Mouse (Mus musculus) testis, postnatal 14 days (tissue): ENCODE data around the gene Srgap2.

Experiments
- DNase-seq: peaks from one replicate; pipeline ENCODE4 v3.0.0; 2021; ENCODE audit warnings: low spot score

The Srgap2 gene

GRCm38 (mm10) chr1:131417821-131418660 lies 109.1 kb downstream of the Srgap2 start:
- DNase-seq = no peak

GRCm38 (mm10) chr1:131417059-131417750 lies 109.9 kb downstream of the Srgap2 start:
- DNase-seq = no peak

GRCm38 (mm10) chr1:131403567-131403966 lies 123.6 kb downstream of the Srgap2 start:
- DNase-seq = no peak

- DNase-seq = no peak
These were observed 126.3 kb downstream of the Srgap2 start for GRCm38 (mm10) chr1:131400844-131401243.

GRCm38 (mm10) chr1:131398181-131398580 lies 129.0 kb downstream of the Srgap2 start:
- no peak for DNase-seq

GRCm38 (mm10) chr1:131384406-131384805 lies 142.7 kb downstream of the Srgap2 start:
- no peak for DNase-seq

GRCm38 (mm10) chr1:131382184-131382583 lies 145.0 kb downstream of the Srgap2 start:
- DNase-seq = no peak

GRCm38 (mm10) chr1:131380254-131380653 lies 146.9 kb downstream of the Srgap2 start:
- no peak for DNase-seq

GRCm38 (mm10) chr1:131378914-131379474 lies 148.2 kb downstream of the Srgap2 start:
- no peak for DNase-seq

- no peak for DNase-seq
These were observed 148.9 kb downstream of the Srgap2 start for GRCm38 (mm10) chr1:131378081-131378913.

GRCm38 (mm10) chr1:131365832-131366231 lies 161.3 kb downstream of the Srgap2 start:
- no peak for DNase-seq

GRCm38 (mm10) chr1:131364432-131364831 lies 162.7 kb downstream of the Srgap2 start:
- DNase-seq = no peak

GRCm38 (mm10) chr1:131363887-131364286 lies 163.3 kb downstream of the Srgap2 start:
- no peak for DNase-seq

- no peak for DNase-seq
These were observed 165.1 kb downstream of the Srgap2 start for GRCm38 (mm10) chr1:131362089-131362488.

GRCm38 (mm10) chr1:131360800-131361199 lies 166.4 kb downstream of the Srgap2 start:
- no peak for DNase-seq

GRCm38 (mm10) chr1:131359609-131360008 lies 167.5 kb downstream of the Srgap2 start:
- DNase-seq = no peak

- no peak for DNase-seq
These were observed 169.9 kb downstream of the Srgap2 start for GRCm38 (mm10) chr1:131357213-131357612.

GRCm38 (mm10) chr1:131351436-131351835 lies 175.7 kb downstream of the Srgap2 start:
- DNase-seq = no peak

- DNase-seq = no peak
These were observed 177.1 kb downstream of the Srgap2 start for GRCm38 (mm10) chr1:131349993-131350510.

- DNase-seq = no peak
These were observed 179.4 kb downstream of the Srgap2 start for GRCm38 (mm10) chr1:131347708-131348107.

GRCm38 (mm10) chr1:131346916-131347555 lies 180.1 kb downstream of the Srgap2 start:
- DNase-seq = no peak
